Mouse (Mus musculus) midbrain, embryonic 15.5 days (tissue): Measurements from ENCODE around the gene Fbxw4. TPM values are rescaled to one million over a fixed set of nuclear protein-coding genes. Genes with fewer than 3 reads are reported as not detected.
"Not testable (repeated sequence)": the region's sequence is repeated elsewhere in the genome, so short reads cannot be mapped to it uniquely, and the experiment has no call there.

Experiments used
- ATAC-seq: fragments of 200-750 bp; cut with Nextera tagmentation; replicated peaks from 2 replicates; pipeline ENCODE4 v1.8.0; 2017; ENCODE audit warnings: moderate TSS enrichment
- H3K27ac ChIP-seq: fragments of 300-500 bp; sonication (generic); 2 replicates; pipeline ENCODE4 v1.5.1; 2015; ENCODE audit warnings: mild to moderate bottlenecking, inconsistent platforms
- H3K27me3 ChIP-seq: fragments of 300-500 bp; sonication (generic); replicated peaks from 2 replicates; pipeline ENCODE4 v1.6.1; 2015; ENCODE audit warnings: inconsistent platforms
- H3K36me3 ChIP-seq: fragments of 300-500 bp; sonication (generic); replicated peaks from 2 replicates; pipeline ENCODE4 v1.6.1; 2015; ENCODE audit warnings: inconsistent platforms
- H3K4me1 ChIP-seq: fragments of 300-500 bp; sonication (generic); 2 replicates; pipeline ENCODE4 v1.6.1; 2015; ENCODE audit warnings: inconsistent platforms
- H3K4me2 ChIP-seq: fragments of 300-500 bp; sonication (generic); 2 replicates; pipeline ENCODE4 v1.6.1; 2015; ENCODE audit warnings: inconsistent platforms, mild to moderate bottlenecking, moderate library complexity
- H3K4me3 ChIP-seq: fragments of 300-500 bp; sonication (generic); 2 replicates; pipeline ENCODE4 v1.5.1; 2015; ENCODE audit warnings: mild to moderate bottlenecking, inconsistent platforms
- H3K9ac ChIP-seq: fragments of 300-500 bp; sonication (generic); 2 replicates; pipeline ENCODE4 v1.6.1; 2015; ENCODE audit warnings: mild to moderate bottlenecking, inconsistent platforms
- H3K9me3 ChIP-seq: fragments of 300-500 bp; sonication (generic); 2 replicates; pipeline ENCODE4 v1.6.1; 2016; ENCODE audit warnings: inconsistent platforms
- WGBS: fragments of 180-500 bp; shearing (Covaris S2); methylation state at CpG from one replicate; pipeline ENCODE4 v1.1.7; 2015; ENCODE audit warnings: mixed read lengths; 5-methylcytosine and 5-hydroxymethylcytosine counted together
- polyA plus RNA-seq: library from polyadenylated mRNA; unstranded; fragments of >200 nt; fragmentation: Nextera tagmentation; extraction: Ambion mirVana; gene quantifications from 2 replicates; pipeline ENCODE4 v1.2.1, GENCODE M21; 2015

Fbxw4 gene
- polyA plus RNA-seq, 1 experiment from 2014 or later, result 6.1 TPM

- Histone ChIP-seq H3K4me1 (peaks cover 21% of the 10 kb centered on the region), H3K27ac (no peak overlapping the region), H3K4me3 (no peak overlapping the region), H3K36me3 (no peaks in the 10 kb centered on the region), H3K27me3 (no peaks in the 10 kb centered on the region), H3K4me2 (no peak overlapping the region), H3K9me3 (no peaks in the 10 kb centered on the region), H3K9ac (no peak overlapping the region)
- ATAC-seq, result no peak
- WGBS, result 66% methylated on average over 15 of the region's 15 CpGs
These were observed 7.7 kb downstream of the Fbxw4 start for GRCm38 (mm10) chr19:45652286-45652988.

- Histone ChIP-seq H3K9me3 (no peaks in the 10 kb centered on the region), H3K27me3 (no peaks in the 10 kb centered on the region), H3K36me3 (no peaks in the 10 kb centered on the region), H3K4me2 (no peak overlapping the region), H3K9ac (no peak overlapping the region), H3K4me1 (peaks cover 16% of the 10 kb centered on the region), H3K27ac (no peak overlapping the region), H3K4me3 (no peak overlapping the region)
- no peak for ATAC-seq
- 85% methylated on average over 8 of the region's 8 CpGs for WGBS
These were observed 8.6 kb downstream of the Fbxw4 start for GRCm38 (mm10) chr19:45651524-45651923.

- 80% methylated on average over 4 of the region's 4 CpGs for WGBS
- no peak overlapping the region for H3K9ac ChIP-seq
- ATAC-seq, result no peak
- no peaks in the 10 kb centered on the region for H3K27me3 ChIP-seq
- H3K27ac ChIP-seq, result no peak overlapping the region
- no peaks in the 10 kb centered on the region for H3K36me3 ChIP-seq
- no peaks in the 10 kb centered on the region for H3K9me3 ChIP-seq
- no peak overlapping the region for H3K4me3 ChIP-seq
- peaks cover 4% of the 10 kb centered on the region; the same call in 1 of the 2 replicates for H3K4me1 ChIP-seq
- no peak overlapping the region for H3K4me2 ChIP-seq
These were observed 10.3 kb downstream of the Fbxw4 start for GRCm38 (mm10) chr19:45649776-45650175.

- H3K36me3 ChIP-seq, H3K27me3 ChIP-seq, H3K4me1 ChIP-seq, H3K4me2 ChIP-seq, ATAC-seq, H3K9ac ChIP-seq, H3K4me3 ChIP-seq, H3K9me3 ChIP-seq, H3K27ac ChIP-seq: not testable (repeated sequence)
- 93% methylated on average over 6 of the region's 6 CpGs for WGBS
These were observed 11.6 kb downstream of the Fbxw4 start for GRCm38 (mm10) chr19:45648469-45648868.

GRCm38 (mm10) chr19:45646866-45647265 lies 13.2 kb downstream of the Fbxw4 start:
- ATAC-seq, result no peak
- H3K27me3 ChIP-seq, result no peaks in the 10 kb centered on the region
- 59% methylated on average over 4 of the region's 4 CpGs for WGBS
- H3K4me2 ChIP-seq, result no peak overlapping the region
- H3K4me1 ChIP-seq, result no peaks in the 10 kb centered on the region
- no peaks in the 10 kb centered on the region for H3K9me3 ChIP-seq
- H3K27ac ChIP-seq, result no peak overlapping the region
- H3K4me3 ChIP-seq, result no peak overlapping the region
- no peak overlapping the region for H3K9ac ChIP-seq
- no peaks in the 10 kb centered on the region for H3K36me3 ChIP-seq

GRCm38 (mm10) chr19:45640691-45641090 lies 19.4 kb downstream of the Fbxw4 start:
- H3K27me3 ChIP-seq, result no peaks in the 10 kb centered on the region
- no peak for ATAC-seq
- whole genome bisulfite sequencing, result 83% methylated on average over 7 of the region's 7 CpGs

GRCm38 (mm10) chr19:45635960-45636359 lies 24.2 kb downstream of the Fbxw4 start:
- 72% methylated on average over 5 of the region's 5 CpGs for WGBS
- Histone ChIP-seq H3K27me3 (no peaks in the 10 kb centered on the region), H3K4me1 (no peaks in the 10 kb centered on the region), H3K36me3 (0 out of 2 replicates have a peak, but pooled peaks cover 2% of the 10 kb centered on the region), H3K9me3 (no peaks in the 10 kb centered on the region), H3K4me3 (no peak overlapping the region), H3K9ac (no peak overlapping the region), H3K27ac (no peak overlapping the region), H3K4me2 (no peak overlapping the region)
- ATAC-seq, result no peak

More at GRCm38 (mm10) chr19:45640691-45641090, 19.4 kb downstream of the Fbxw4 start:
- H3K4me1 ChIP-seq, result no peaks in the 10 kb centered on the region
- H3K9ac ChIP-seq, result no peak overlapping the region
- no peaks in the 10 kb centered on the region for H3K36me3 ChIP-seq
- H3K27ac ChIP-seq, result no peak overlapping the region
- H3K9me3 ChIP-seq, result no peaks in the 10 kb centered on the region
- no peak overlapping the region for H3K4me2 ChIP-seq
- no peak overlapping the region for H3K4me3 ChIP-seq

- 48% methylated on average over 3 of the region's 3 CpGs for WGBS
- no peak for ATAC-seq
- peaks cover 6% of the 10 kb centered on the region; the same call in 1 of the 2 replicates for H3K36me3 ChIP-seq
These were observed 28.5 kb downstream of the Fbxw4 start for GRCm38 (mm10) chr19:45631584-45631983.

GRCm38 (mm10) chr19:45630953-45631352 lies 29.2 kb downstream of the Fbxw4 start:
- no peak overlapping the region for H3K9ac ChIP-seq
- no peak overlapping the region for H3K27ac ChIP-seq
- peaks cover 3% of the 10 kb centered on the region; the same call in 1 of the 2 replicates for H3K27me3 ChIP-seq
- H3K4me2 ChIP-seq, result no peak overlapping the region
- WGBS, result 78% methylated on average over 5 of the region's 5 CpGs
- H3K9me3 ChIP-seq, result no peaks in the 10 kb centered on the region
- no peaks in the 10 kb centered on the region for H3K4me1 ChIP-seq
- peaks cover 6% of the 10 kb centered on the region; the same call in 1 of the 2 replicates for H3K36me3 ChIP-seq
- no peak for ATAC-seq
- no peak overlapping the region for H3K4me3 ChIP-seq

More at GRCm38 (mm10) chr19:45631584-45631983, 28.5 kb downstream of the Fbxw4 start:
- H3K9ac ChIP-seq, result no peak overlapping the region
- H3K9me3 ChIP-seq, result no peaks in the 10 kb centered on the region
- no peak overlapping the region for H3K4me3 ChIP-seq
- H3K4me1 ChIP-seq, result no peaks in the 10 kb centered on the region
- H3K27ac ChIP-seq, result no peak overlapping the region
- peaks cover 3% of the 10 kb centered on the region; the same call in 1 of the 2 replicates for H3K27me3 ChIP-seq
- H3K4me2 ChIP-seq, result no peak overlapping the region

- no peak for ATAC-seq
- no peak overlapping the region for H3K9ac ChIP-seq
- 94% methylated on average over 3 of the region's 3 CpGs for whole genome bisulfite sequencing
- peaks cover 6% of the 10 kb centered on the region; the same call in 1 of the 2 replicates for H3K36me3 ChIP-seq
- H3K4me2 ChIP-seq, result no peak overlapping the region
- no peaks in the 10 kb centered on the region for H3K9me3 ChIP-seq
- no peaks in the 10 kb centered on the region for H3K4me1 ChIP-seq
- no peak overlapping the region for H3K27ac ChIP-seq
- H3K27me3 ChIP-seq, result peaks cover 3% of the 10 kb centered on the region; the same call in 1 of the 2 replicates
- H3K4me3 ChIP-seq, result no peak overlapping the region
These were observed 30.9 kb downstream of the Fbxw4 start for GRCm38 (mm10) chr19:45629219-45629618.

GRCm38 (mm10) chr19:45628649-45629048 lies 31.5 kb downstream of the Fbxw4 start:
- no peak for ATAC-seq
- WGBS, result 49% methylated on average over 6 of the region's 6 CpGs
- peaks cover 6% of the 10 kb centered on the region; the same call in 1 of the 2 replicates for H3K36me3 ChIP-seq

GRCm38 (mm10) chr19:45627036-45627435 lies 33.1 kb downstream of the Fbxw4 start:
- no peak for ATAC-seq
- H3K4me2 ChIP-seq, result no peak overlapping the region
- no peaks in the 10 kb centered on the region for H3K4me1 ChIP-seq
- H3K9me3 ChIP-seq, result no peaks in the 10 kb centered on the region
- H3K4me3 ChIP-seq, result no peak overlapping the region
- no peak overlapping the region for H3K27ac ChIP-seq
- peaks cover 3% of the 10 kb centered on the region; the same call in 1 of the 2 replicates for H3K27me3 ChIP-seq
- 22% methylated on average over 3 of the region's 3 CpGs for WGBS
- peaks cover 6% of the 10 kb centered on the region; the same call in 1 of the 2 replicates for H3K36me3 ChIP-seq
- no peak overlapping the region for H3K9ac ChIP-seq

More at GRCm38 (mm10) chr19:45628649-45629048, 31.5 kb downstream of the Fbxw4 start:
- H3K4me3 ChIP-seq, result no peak overlapping the region
- no peak overlapping the region for H3K27ac ChIP-seq
- H3K27me3 ChIP-seq, result peaks cover 3% of the 10 kb centered on the region; the same call in 1 of the 2 replicates
- H3K9ac ChIP-seq, result no peak overlapping the region
- no peaks in the 10 kb centered on the region for H3K4me1 ChIP-seq
- no peak overlapping the region for H3K4me2 ChIP-seq
- no peaks in the 10 kb centered on the region for H3K9me3 ChIP-seq

- H3K4me3 ChIP-seq, result no peak overlapping the region
- H3K4me1 ChIP-seq, result no peaks in the 10 kb centered on the region
- no peak for ATAC-seq
- no peak overlapping the region for H3K4me2 ChIP-seq
- H3K9me3 ChIP-seq, result no peaks in the 10 kb centered on the region
- no peak overlapping the region for H3K27ac ChIP-seq
- no peaks in the 10 kb centered on the region for H3K36me3 ChIP-seq
- WGBS, result 88% methylated on average over 4 of the region's 4 CpGs
- H3K27me3 ChIP-seq, result peaks cover 3% of the 10 kb centered on the region; the same call in 1 of the 2 replicates
- no peak overlapping the region for H3K9ac ChIP-seq
These were observed 36.4 kb downstream of the Fbxw4 start for GRCm38 (mm10) chr19:45623710-45624109.
